Mouse (Mus musculus) MEL (cell line): ENCODE data around the gene Apba1. TPM values are rescaled to one million over a fixed set of nuclear protein-coding genes. Genes with fewer than 3 reads are reported as not detected.

Experiments used
- DNase-seq: peaks from one replicate; pipeline ENCODE4 v3.0.0; 2011; ENCODE audit warnings: low read depth, low spot score
- H3K27ac ChIP-seq: 2 replicates; pipeline ENCODE4 v1.5.1; 2012; ENCODE audit warnings: low read depth, mild to moderate bottlenecking, control low read depth, low read length, moderate library complexity; ENCODE audit not compliant: control insufficient read depth
- H3K27me3 ChIP-seq, 2 experiments: fragments of 150-350 bp in 1 of 2; sonication (generic) in 1 of 2; 2 replicates each; pipeline ENCODE4 v1.6.1; 2012; ENCODE audit warnings: low read length in 2 of 2, mild to moderate bottlenecking in 2 of 2, improper control_type of control experiment in 1 of 2, moderate library complexity in 1 of 2; ENCODE audit not compliant: insufficient read depth in 2 of 2, control insufficient read depth in 1 of 2
- H3K36me3 ChIP-seq, 2 experiments: 2 replicates each; pipeline ENCODE4 v1.6.1; 2012 to 2014; ENCODE audit warnings: low read length in 2 of 2, improper control_type of control experiment in 1 of 2, inconsistent platforms in 1 of 2, mild to moderate bottlenecking in 1 of 2; ENCODE audit not compliant: insufficient read depth in 2 of 2, control insufficient read depth in 1 of 2
- H3K4me1 ChIP-seq, 2 experiments: fragments of 150-350 bp in 1 of 2; sonication (generic) in 1 of 2; 2 replicates each; pipeline ENCODE4 v1.6.1; 2012; ENCODE audit warnings: low read length in 2 of 2, improper control_type of control experiment in 1 of 2, mild to moderate bottlenecking in 1 of 2; ENCODE audit not compliant: insufficient read depth in 2 of 2, control insufficient read depth in 1 of 2
- H3K4me3 ChIP-seq, 2 experiments: fragments of 150-350 bp in 1 of 2; sonication (generic) in 1 of 2; 2 replicates each; pipeline ENCODE4 v1.5.1; 2012; ENCODE audit warnings: low read depth in 2 of 2, low read length in 2 of 2, mild to moderate bottlenecking in 2 of 2, moderate library complexity in 2 of 2, control low read depth in 1 of 2, improper control_type of control experiment in 1 of 2; ENCODE audit not compliant: control insufficient read depth in 1 of 2, insufficient read depth in 1 of 2
- H3K79me2 ChIP-seq: 2 replicates; pipeline ENCODE4 v1.6.1; 2012; ENCODE audit warnings: mild to moderate bottlenecking, low read length, moderate library complexity; ENCODE audit not compliant: control insufficient read depth, poor library complexity, insufficient read depth
- H3K9ac ChIP-seq: 2 replicates; pipeline ENCODE4 v1.6.1; 2012; ENCODE audit warnings: low read depth, mild to moderate bottlenecking, control low read depth, low read length, moderate library complexity; ENCODE audit not compliant: control insufficient read depth, poor library complexity, severe bottlenecking
- H3K9me3 ChIP-seq: fragments of 150-350 bp; sonication (generic); replicated peaks from 2 replicates; pipeline ENCODE4 v1.6.1; 2012; ENCODE audit warnings: mild to moderate bottlenecking, low read length, improper control_type of control experiment, moderate library complexity; ENCODE audit not compliant: insufficient read depth
- CTCF ChIP-seq, 3 experiments: IDR thresholded peaks in 2 of 3; conservative IDR thresholded peaks in 1 of 3; 2 replicates each; pipeline ENCODE4 v1.5.1; 2011 to 2012; ENCODE audit warnings: low read length in 3 of 3, low read depth in 2 of 3, mild to moderate bottlenecking in 2 of 3, improper control_type of control experiment in 1 of 3, inconsistent platforms in 1 of 3, mixed read lengths in 1 of 3, moderate library complexity in 1 of 3; ENCODE audit not compliant: control insufficient read depth in 1 of 3, insufficient read depth in 1 of 3, poor library complexity in 1 of 3, severe bottlenecking in 1 of 3
- E2F4 ChIP-seq: IDR thresholded peaks from 2 replicates; pipeline ENCODE4 v1.6.1; 2011; ENCODE audit warnings: low read depth, low read length, improper control_type of control experiment, borderline replicate concordance
- EP300 ChIP-seq, 2 experiments: IDR thresholded peaks; 2 replicates each; pipeline ENCODE4 v1.6.1; 2011; ENCODE audit warnings: improper control_type of control experiment in 2 of 2, low read length in 2 of 2, low read depth in 1 of 2, mild to moderate bottlenecking in 1 of 2
- ETS1 ChIP-seq: IDR thresholded peaks from 2 replicates; pipeline ENCODE4 v1.6.1; 2012; ENCODE audit warnings: low read depth, mild to moderate bottlenecking, inconsistent platforms, low read length, improper control_type of control experiment, moderate library complexity
- GABPA ChIP-seq: IDR thresholded peaks from 2 replicates; pipeline ENCODE4 v1.6.1; 2012; ENCODE audit warnings: low read depth, mild to moderate bottlenecking, inconsistent platforms, low read length, improper control_type of control experiment, moderate library complexity
- GATA1 ChIP-seq: IDR thresholded peaks from 2 replicates; pipeline ENCODE4 v1.6.1; 2011; ENCODE audit warnings: low read depth, low read length, improper control_type of control experiment
- HCFC1 ChIP-seq: IDR thresholded peaks from 2 replicates; pipeline ENCODE4 v1.6.1; 2012; ENCODE audit warnings: low read depth, mild to moderate bottlenecking, inconsistent platforms, low read length, improper control_type of control experiment, moderate library complexity
- JUND ChIP-seq: IDR thresholded peaks from 2 replicates; pipeline ENCODE4 v1.6.1; 2011; ENCODE audit warnings: low read depth, mild to moderate bottlenecking, improper control_type of control experiment, low read length
- KAT2A ChIP-seq: conservative IDR thresholded peaks from 2 replicates; pipeline ENCODE4 v1.6.1; 2012; ENCODE audit warnings: low read depth, low read length, improper control_type of control experiment, inconsistent platforms
- MAX ChIP-seq: IDR thresholded peaks from 2 replicates; pipeline ENCODE4 v1.6.1; 2011; ENCODE audit warnings: low read length, improper control_type of control experiment
- MAZ ChIP-seq: IDR thresholded peaks from 2 replicates; pipeline ENCODE4 v1.6.1; 2012; ENCODE audit warnings: low read depth, mild to moderate bottlenecking, inconsistent platforms, low read length, improper control_type of control experiment
- MEF2A ChIP-seq: IDR thresholded peaks from 2 replicates; pipeline ENCODE4 v1.6.1; 2014; ENCODE audit warnings: low read depth, mild to moderate bottlenecking, inconsistent platforms, low read length, improper control_type of control experiment; ENCODE audit not compliant: poor library complexity, insufficient replicate concordance, severe bottlenecking; ENCODE audit errors: extremely low read depth
- MXI1 ChIP-seq: IDR thresholded peaks from 2 replicates; pipeline ENCODE4 v1.6.1; 2011; ENCODE audit warnings: mild to moderate bottlenecking, low read depth, low read length, improper control_type of control experiment
- NELFE ChIP-seq: IDR thresholded peaks from 2 replicates; pipeline ENCODE4 v1.6.1; 2011; ENCODE audit warnings: low read depth, low read length, improper control_type of control experiment
- NRF1 ChIP-seq: IDR thresholded peaks from 2 replicates; pipeline ENCODE4 v1.6.1; 2014; ENCODE audit warnings: low read depth, mild to moderate bottlenecking, inconsistent platforms, low read length, improper control_type of control experiment, moderate library complexity; ENCODE audit not compliant: poor library complexity, insufficient read depth, severe bottlenecking
- POLR2A ChIP-seq, 2 experiments: IDR thresholded peaks; 2 replicates each; pipeline ENCODE4 v1.6.1; 2011 to 2012; ENCODE audit warnings: low read length in 2 of 2, mild to moderate bottlenecking in 2 of 2, control low read depth in 1 of 2, improper control_type of control experiment in 1 of 2, low read depth in 1 of 2, moderate library complexity in 1 of 2; ENCODE audit not compliant: control insufficient read depth in 1 of 2, insufficient read depth in 1 of 2, poor library complexity in 1 of 2
- POLR2AphosphoS2 ChIP-seq: IDR thresholded peaks from 2 replicates; pipeline ENCODE4 v1.6.1; 2011; ENCODE audit warnings: low read length, improper control_type of control experiment
- POLR2AphosphoS5 ChIP-seq: IDR thresholded peaks from 2 replicates; pipeline ENCODE4 v1.6.1; 2012; ENCODE audit warnings: low read depth, borderline replicate concordance, mild to moderate bottlenecking, inconsistent platforms, low read length, moderate library complexity, mixed read lengths
- RAD21 ChIP-seq: IDR thresholded peaks from 2 replicates; pipeline ENCODE4 v1.6.1; 2011; ENCODE audit warnings: mild to moderate bottlenecking, low read depth, low read length, improper control_type of control experiment
- SMC3 ChIP-seq: IDR thresholded peaks from 2 replicates; pipeline ENCODE4 v1.6.1; 2011; ENCODE audit warnings: low read depth, low read length, improper control_type of control experiment
- TCF12 ChIP-seq: IDR thresholded peaks from 2 replicates; pipeline ENCODE4 v1.6.1; 2014; ENCODE audit warnings: low read depth, mild to moderate bottlenecking, inconsistent platforms, low read length, improper control_type of control experiment, moderate library complexity
- UBTF ChIP-seq: IDR thresholded peaks from 2 replicates; pipeline ENCODE4 v1.6.1; 2012; ENCODE audit warnings: low read depth, mild to moderate bottlenecking, inconsistent platforms, low read length, improper control_type of control experiment, moderate library complexity, borderline replicate concordance; ENCODE audit not compliant: insufficient read depth
- ZKSCAN1 ChIP-seq: IDR thresholded peaks from 2 replicates; pipeline ENCODE4 v1.6.1; 2012; ENCODE audit warnings: low read depth, mild to moderate bottlenecking, inconsistent platforms, low read length, improper control_type of control experiment, moderate library complexity
- ZMIZ1 ChIP-seq: IDR thresholded peaks from 2 replicates; pipeline ENCODE4 v1.6.1; 2012; ENCODE audit warnings: low read depth, mild to moderate bottlenecking, inconsistent platforms, low read length, improper control_type of control experiment, moderate library complexity
- ZNF384 ChIP-seq: IDR thresholded peaks from 2 replicates; pipeline ENCODE4 v1.6.1; 2012; ENCODE audit warnings: low read depth, mild to moderate bottlenecking, inconsistent platforms, low read length, improper control_type of control experiment
- polyA plus RNA-seq, 2 experiments: library from polyadenylated mRNA; stranded (reverse) in 1 of 2; unstranded in 1 of 2; fragments of >175 nt in 1 of 2; fragments of >200 nt in 1 of 2; gene quantifications; 2 replicates each; pipeline versions ENCODE4 v1.2.1 to v1.2.4; 2012; ENCODE audit warnings: low replicate concordance in 2 of 2, low read depth in 1 of 2; ENCODE audit not compliant: insufficient read length in 2 of 2, insufficient read depth in 1 of 2, missing spikeins in 1 of 2
- total RNA-seq: library from RNA; depleted of rRNA; stranded (reverse); fragments of 300-350 nt; gene quantifications from 2 replicates; pipeline ENCODE4 v1.2.3, GENCODE M21; 2012

Gene Apba1
- total and polyA plus RNA-seq, 3 experiments, result under 0.01 to 0.03 TPM; not detected in 1

DNA sequence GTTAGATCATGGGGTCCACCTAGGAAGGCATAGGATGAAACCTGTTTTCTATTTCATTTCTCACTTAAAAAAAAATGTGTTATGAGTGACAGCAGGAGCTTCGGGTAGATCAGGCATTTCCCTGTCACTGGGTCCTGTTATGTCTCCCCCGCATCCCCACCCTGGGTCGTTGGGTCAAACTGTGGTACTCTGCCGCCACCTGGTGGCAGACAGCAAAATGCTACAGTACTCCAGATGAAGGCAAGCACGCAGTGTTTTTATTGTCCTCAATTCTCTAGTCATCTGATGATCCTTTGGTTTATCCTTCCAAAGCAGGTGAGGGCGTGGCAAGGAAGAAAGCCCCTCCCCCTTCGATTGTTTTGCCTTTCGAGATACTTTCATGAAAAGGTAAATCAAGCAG lies 202.8 kb downstream of the Apba1 start:
- Histone ChIP-seq H3K9ac (no peak overlapping the region), H3K27me3 (no peaks in the 10 kb centered on the region), H3K4me1 (no peaks in the 10 kb centered on the region), H3K27ac (no peak overlapping the region), H3K4me3 (no peak overlapping the region), H3K9me3 (no peaks in the 10 kb centered on the region), H3K79me2 (no peaks in the 10 kb centered on the region), H3K36me3 (no peaks in the 10 kb centered on the region)
- TF ChIP-seq NRF1 (no peak), POLR2AphosphoS2 (no peak), MEF2A (no peak), TCF12 (no peak), KAT2A (no peak), CTCF (IDR thresholded peaks at IDR 0.05 in 2 of 3, conservative IDR thresholded peaks at IDR 0.05 in 1 of 3; ENCODE audit: control insufficient read depth in 1 of 3, insufficient read depth in 1 of 3, low read depth in 2 of 3, low read length in 3 of 3, poor library complexity in 1 of 3, severe bottlenecking in 1 of 3) (peak; percentile 66 to 82 (median 70)), MAZ (no peak), RAD21 (peak; percentile 70), SMC3 (peak; percentile 59)
- peak; percentile 43 for DNase-seq

- Histone ChIP-seq H3K36me3 (no peaks in the 10 kb centered on the region), H3K27me3 (no peaks in the 10 kb centered on the region), H3K4me1 (no peaks in the 10 kb centered on the region), H3K27ac (no peak overlapping the region), H3K4me3 (no peak overlapping the region), H3K9ac (no peak overlapping the region), H3K79me2 (no peaks in the 10 kb centered on the region), H3K9me3 (no peaks in the 10 kb centered on the region)
- TF ChIP-seq GATA1 (no peak), JUND (no peak), ETS1 (no peak), NRF1 (no peak), POLR2A (IDR thresholded peaks at IDR 0.05; ENCODE audit: control insufficient read depth in 1 of 2, insufficient read depth in 1 of 2, low read depth in 1 of 2, low read length in 2 of 2, poor library complexity in 1 of 2) (no peak), ZNF384 (no peak), MXI1 (no peak), MAX (no peak), KAT2A (no peak), CTCF (IDR thresholded peaks at IDR 0.05 in 2 of 3, conservative IDR thresholded peaks at IDR 0.05 in 1 of 3; ENCODE audit: control insufficient read depth in 1 of 3, insufficient read depth in 1 of 3, low read depth in 2 of 3, low read length in 3 of 3, poor library complexity in 1 of 3, severe bottlenecking in 1 of 3) (no peak), POLR2AphosphoS5 (no peak), ZMIZ1 (no peak), NELFE (no peak), HCFC1 (no peak), GABPA (no peak), ZKSCAN1 (no peak), EP300 (IDR thresholded peaks at IDR 0.05; ENCODE audit: low read depth in 1 of 2, low read length in 2 of 2) (no peak), E2F4 (no peak), UBTF (no peak)
- no peak for DNase-seq
These were observed 205.8 kb downstream of the Apba1 start for GRCm38 (mm10) chr19:23964401-23964910.
